Mouse (Mus musculus) heart, postnatal 0 days (tissue): ENCODE data around the gene Fn3k.

Experiments
- CTCF ChIP-seq: IDR thresholded peaks from 2 replicates; pipeline ENCODE4 v1.5.1; 2016; ENCODE audit warnings: antibody characterized with exemption, control low read depth, low read depth
- EP300 ChIP-seq: IDR thresholded peaks from 2 replicates; pipeline ENCODE4 v1.6.1; 2016; ENCODE audit warnings: antibody characterized with exemption, low read depth

GRCm38 (mm10) chr11:121485882-121486281 lies 51.2 kb downstream of the Fn3k start:
- no peak for TF ChIP-seq CTCF
- TF ChIP-seq EP300, result no peak
